Mouse (Mus musculus): ENCODE measurements around the gene Plekhg1. TPM values are rescaled to one million over a fixed set of nuclear protein-coding genes. Genes with fewer than 3 reads are reported as not detected.

Gene Plekhg1
- polyA plus RNA-seq, 1 experiment from 2014 or later, result 4.8 TPM

DNA sequence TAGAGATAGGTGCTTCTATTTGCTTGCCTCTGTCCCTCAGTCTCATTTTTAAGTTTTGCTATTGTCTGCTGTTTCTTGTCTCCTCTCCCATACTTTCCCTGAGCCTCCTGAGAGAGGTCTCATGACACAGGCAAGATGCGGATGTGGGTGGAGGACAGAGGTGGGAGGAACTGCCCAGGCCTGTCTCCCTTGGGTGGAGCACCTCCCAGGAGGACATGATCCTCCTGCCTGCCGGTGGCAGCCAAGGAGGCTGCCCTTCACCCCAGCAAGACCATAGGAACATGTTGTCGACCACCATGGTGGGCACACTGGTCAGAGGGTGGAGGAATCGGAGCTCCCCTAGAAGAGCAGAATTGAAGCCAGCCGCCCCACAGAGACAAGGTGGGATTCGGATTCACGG, 94.5 kb downstream of the Plekhg1 start:
- DNase-seq (ENCODE audit: low spot score), result no peak
- no peaks in the 10 kb centered on the region for H3K9me3 ChIP-seq (ENCODE audit: control insufficient read depth, low read length)
- no peak overlapping the region for H3K4me2 ChIP-seq (replicated peaks; ENCODE audit: low read depth)
- no peak overlapping the region for H3K4me3 ChIP-seq (ENCODE audit: low read depth, low read length)
- H3K27me3 ChIP-seq (ENCODE audit: control insufficient read depth, insufficient read depth, low read length), result no peaks in the 10 kb centered on the region
- no peak overlapping the region for H3K27ac ChIP-seq (replicated peaks)
- 78% methylated on average over 7 of the region's 7 CpGs for WGBS
- no peaks in the 10 kb centered on the region for H3K36me3 ChIP-seq (ENCODE audit: control insufficient read depth, insufficient read depth, low read length)
- no peak for TF ChIP-seq CTCF (IDR thresholded peaks at IDR 0.05; ENCODE audit: low read depth)
- TF ChIP-seq EP300 (optimal IDR thresholded peaks at IDR 0.05), result no peak
- no peak overlapping the region for H3K9ac ChIP-seq (ENCODE audit: low read length)
- H3K4me1 ChIP-seq (replicated peaks; ENCODE audit: control insufficient read depth, insufficient read depth), result peaks cover 5% of the 10 kb centered on the region
- ATAC-seq (ENCODE audit: low FRiP score, low TSS enrichment), result no peak

DNA sequence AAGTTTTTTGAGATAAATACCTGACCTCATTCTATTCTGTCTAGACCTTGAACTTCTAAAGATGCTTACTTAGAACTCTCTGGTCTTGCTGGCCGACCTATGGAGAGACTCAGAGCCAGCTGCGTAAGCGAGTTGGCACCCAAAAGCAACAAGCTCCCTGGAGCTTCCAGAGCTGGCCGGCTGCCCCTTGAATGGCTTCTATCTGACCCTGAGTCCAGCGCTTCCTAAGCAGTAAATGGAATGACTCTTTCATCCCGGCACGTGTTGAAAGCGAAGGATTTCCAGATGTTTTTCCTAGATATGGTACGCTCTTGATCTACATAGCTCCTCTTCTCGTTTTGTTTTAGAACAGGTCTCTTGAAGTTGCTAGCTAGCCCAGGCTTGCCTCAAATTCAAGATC, 95.5 kb downstream of the Plekhg1 start:
- Histone ChIP-seq H3K4me3 (ENCODE audit: low read depth, low read length) (no peak overlapping the region), H3K4me2 (replicated peaks; ENCODE audit: low read depth) (no peak overlapping the region), H3K27ac (replicated peaks) (no peak overlapping the region), H3K36me3 (ENCODE audit: control insufficient read depth, insufficient read depth, low read length) (no peaks in the 10 kb centered on the region), H3K9me3 (ENCODE audit: control insufficient read depth, low read length) (no peaks in the 10 kb centered on the region), H3K27me3 (ENCODE audit: control insufficient read depth, insufficient read depth, low read length) (no peaks in the 10 kb centered on the region), H3K9ac (ENCODE audit: low read length) (no peak overlapping the region), H3K4me1 (replicated peaks; ENCODE audit: control insufficient read depth, insufficient read depth) (peaks cover 5% of the 10 kb centered on the region)
- DNase-seq (ENCODE audit: low spot score) (no peak), ATAC-seq (ENCODE audit: low FRiP score, low TSS enrichment) (no peak)
- TF ChIP-seq EP300 (optimal IDR thresholded peaks at IDR 0.05) (no peak), CTCF (IDR thresholded peaks at IDR 0.05; ENCODE audit: low read depth) (no peak)
- WGBS, result 55% methylated on average over 10 of the region's 10 CpGs

DNA sequence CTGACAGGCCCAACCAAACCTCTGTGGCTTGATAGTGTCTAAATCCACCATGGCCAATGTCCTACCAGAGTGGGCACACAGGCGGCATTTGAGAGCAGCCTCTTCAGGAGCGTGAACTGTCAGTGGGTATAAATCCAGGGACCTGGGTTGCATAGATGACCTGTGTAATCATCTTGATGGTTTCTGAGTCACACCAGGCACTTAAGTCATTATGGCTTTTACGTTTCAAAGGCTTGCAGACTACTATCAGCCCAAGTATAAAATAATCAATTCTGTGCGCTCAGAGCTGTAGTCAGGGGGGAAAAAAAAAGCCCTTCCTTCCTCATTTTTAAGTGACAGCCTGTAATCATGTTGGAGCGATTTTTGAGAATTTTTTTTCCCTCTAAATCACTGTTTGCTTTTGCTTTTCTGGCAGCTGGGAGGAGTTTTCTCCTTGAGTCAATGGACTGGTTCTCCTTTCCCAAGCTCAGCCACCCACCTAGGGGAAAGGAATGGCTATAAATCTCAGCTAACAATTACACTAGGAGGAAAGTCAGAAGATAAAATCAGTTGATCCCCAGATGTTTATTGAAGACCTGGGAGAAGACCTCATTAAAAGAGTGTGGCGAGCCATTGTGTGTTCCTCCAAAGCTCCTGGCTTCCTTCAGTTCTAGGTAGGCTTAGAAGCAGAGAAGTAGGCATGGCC, 99.7 kb downstream of the Plekhg1 start:
- H3K4me3 ChIP-seq (ENCODE audit: low read depth, low read length), result no peak overlapping the region
- H3K27me3 ChIP-seq (ENCODE audit: control insufficient read depth, insufficient read depth, low read length), result no peaks in the 10 kb centered on the region
- no peaks in the 10 kb centered on the region for H3K36me3 ChIP-seq (ENCODE audit: control insufficient read depth, insufficient read depth, low read length)
- no peak overlapping the region for H3K4me2 ChIP-seq (replicated peaks; ENCODE audit: low read depth)
- ATAC-seq (ENCODE audit: low FRiP score, low TSS enrichment) (peak; percentile 56; the same call in 1 of the 2 replicates), DNase-seq (ENCODE audit: low spot score) (no peak)
- TF ChIP-seq CTCF (IDR thresholded peaks at IDR 0.05; ENCODE audit: low read depth), result 0 out of 2 replicates have a peak, but pooled peaks have one; percentile 11
- no peak for TF ChIP-seq EP300 (optimal IDR thresholded peaks at IDR 0.05)
- H3K9me3 ChIP-seq (ENCODE audit: control insufficient read depth, low read length), result no peaks in the 10 kb centered on the region
- H3K4me1 ChIP-seq (replicated peaks; ENCODE audit: control insufficient read depth, insufficient read depth), result no peaks in the 10 kb centered on the region
- H3K27ac ChIP-seq (replicated peaks), result peak overlapping the region; percentile 56
- H3K9ac ChIP-seq (ENCODE audit: low read length), result no peak overlapping the region
- 40% methylated on average over 6 of the region's 6 CpGs for WGBS

DNA sequence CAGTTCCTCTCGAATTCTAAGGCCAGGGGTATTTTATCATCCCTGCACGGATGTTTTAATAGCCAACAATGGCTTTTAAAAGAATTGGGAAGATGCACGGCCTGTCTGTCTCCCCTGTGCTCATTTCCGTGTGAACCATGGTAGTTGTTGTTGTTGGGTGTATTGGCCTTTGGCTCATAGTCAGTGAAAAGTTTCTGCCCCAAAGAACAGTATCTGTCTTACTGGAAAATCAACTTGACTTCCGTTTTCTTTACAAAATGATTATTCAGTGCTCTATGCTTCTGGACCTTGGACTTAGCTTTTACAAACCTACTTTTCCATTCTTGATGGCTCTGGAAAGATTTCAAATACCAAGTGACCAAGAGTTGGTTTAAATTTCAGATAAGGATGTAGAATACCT, 104.3 kb downstream of the Plekhg1 start:
- Histone ChIP-seq H3K9ac (ENCODE audit: low read length) (no peak overlapping the region), H3K36me3 (ENCODE audit: control insufficient read depth, insufficient read depth, low read length) (no peaks in the 10 kb centered on the region), H3K4me2 (replicated peaks; ENCODE audit: low read depth) (no peak overlapping the region), H3K9me3 (ENCODE audit: control insufficient read depth, low read length) (no peaks in the 10 kb centered on the region), H3K4me3 (ENCODE audit: low read depth, low read length) (no peak overlapping the region), H3K27me3 (ENCODE audit: control insufficient read depth, insufficient read depth, low read length) (no peaks in the 10 kb centered on the region), H3K4me1 (replicated peaks; ENCODE audit: control insufficient read depth, insufficient read depth) (no peaks in the 10 kb centered on the region), H3K27ac (replicated peaks) (peak overlapping the region; percentile 15)
- ATAC-seq (ENCODE audit: low FRiP score, low TSS enrichment) (peak; percentile 63; the same call in 1 of the 2 replicates), DNase-seq (ENCODE audit: low spot score) (no peak)
- WGBS, result 60% methylated on average over 5 of the region's 5 CpGs
- TF ChIP-seq CTCF (IDR thresholded peaks at IDR 0.05; ENCODE audit: low read depth) (no peak), EP300 (optimal IDR thresholded peaks at IDR 0.05) (no peak)

DNA sequence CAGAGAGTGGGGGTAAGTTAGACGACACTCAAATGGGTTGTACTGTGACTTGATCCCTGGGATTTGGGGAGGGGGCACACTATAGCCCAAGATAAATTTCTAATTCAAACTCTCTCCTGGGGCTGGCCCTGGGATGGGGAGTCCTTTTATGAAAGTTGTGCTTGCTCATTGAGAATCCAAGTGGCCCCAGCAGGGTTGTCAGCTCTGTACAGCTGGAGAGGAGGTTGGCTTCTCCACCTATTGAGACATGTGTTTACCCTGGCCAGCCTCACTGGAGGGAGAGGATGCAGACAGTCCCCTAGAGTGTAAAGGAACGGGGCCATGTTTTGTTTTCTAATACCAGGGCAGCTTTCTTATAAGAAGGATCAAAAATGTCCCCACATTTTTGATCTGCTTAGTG, 106.9 kb downstream of the Plekhg1 start:
- H3K27me3 ChIP-seq (ENCODE audit: control insufficient read depth, insufficient read depth, low read length), result no peaks in the 10 kb centered on the region
- WGBS, result 50% methylated on average over 2 of the region's 2 CpGs
- no peak for TF ChIP-seq CTCF (IDR thresholded peaks at IDR 0.05; ENCODE audit: low read depth)
- TF ChIP-seq EP300 (optimal IDR thresholded peaks at IDR 0.05), result no peak
- H3K27ac ChIP-seq (replicated peaks), result no peak overlapping the region
- no peaks in the 10 kb centered on the region for H3K4me1 ChIP-seq (replicated peaks; ENCODE audit: control insufficient read depth, insufficient read depth)
- H3K4me2 ChIP-seq (replicated peaks; ENCODE audit: low read depth), result no peak overlapping the region
- H3K4me3 ChIP-seq (ENCODE audit: low read depth, low read length), result no peak overlapping the region
- ATAC-seq (ENCODE audit: low FRiP score, low TSS enrichment) (no peak), DNase-seq (ENCODE audit: low spot score) (no peak)
- H3K9me3 ChIP-seq (ENCODE audit: control insufficient read depth, low read length), result no peaks in the 10 kb centered on the region
- no peak overlapping the region for H3K9ac ChIP-seq (ENCODE audit: low read length)
- no peaks in the 10 kb centered on the region for H3K36me3 ChIP-seq (ENCODE audit: control insufficient read depth, insufficient read depth, low read length)

DNA sequence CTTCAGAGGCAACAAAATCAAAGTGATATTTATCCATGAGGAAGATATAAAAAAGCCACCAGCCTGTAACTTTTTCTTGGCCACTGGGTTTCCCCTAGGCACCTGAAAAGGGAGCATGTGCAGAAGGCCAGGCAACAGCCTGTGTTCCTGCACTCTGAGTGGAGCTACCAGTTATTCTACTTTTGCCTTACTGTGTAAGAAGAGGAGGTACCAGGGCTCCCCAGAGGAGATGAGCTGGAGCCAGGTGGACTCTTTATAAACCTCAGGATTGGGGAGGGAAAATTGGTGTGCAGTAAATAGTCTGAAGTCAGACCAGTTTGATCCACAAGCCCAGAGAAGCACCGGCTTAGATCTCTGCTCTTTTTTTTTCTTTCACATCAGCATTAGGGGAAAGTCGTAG, 111.3 kb downstream of the Plekhg1 start:
- ATAC-seq (ENCODE audit: low FRiP score, low TSS enrichment) (peak; percentile 51; the same call in 1 of the 2 replicates), DNase-seq (ENCODE audit: low spot score) (no peak)
- H3K36me3 ChIP-seq (ENCODE audit: control insufficient read depth, insufficient read depth, low read length), result no peaks in the 10 kb centered on the region
- no peaks in the 10 kb centered on the region for H3K4me1 ChIP-seq (replicated peaks; ENCODE audit: control insufficient read depth, insufficient read depth)
- H3K27me3 ChIP-seq (ENCODE audit: control insufficient read depth, insufficient read depth, low read length), result no peaks in the 10 kb centered on the region
- peak overlapping the region; percentile 20; the same call in 1 of the 2 replicates for H3K27ac ChIP-seq (replicated peaks)
- no peak overlapping the region for H3K4me2 ChIP-seq (replicated peaks; ENCODE audit: low read depth)
- WGBS, result 2% methylated on average over 2 of the region's 2 CpGs
- H3K4me3 ChIP-seq (ENCODE audit: low read depth, low read length), result no peak overlapping the region
- H3K9me3 ChIP-seq (ENCODE audit: control insufficient read depth, low read length), result no peaks in the 10 kb centered on the region
- no peak overlapping the region for H3K9ac ChIP-seq (ENCODE audit: low read length)
- TF ChIP-seq EP300 (optimal IDR thresholded peaks at IDR 0.05) (no peak), CTCF (IDR thresholded peaks at IDR 0.05; ENCODE audit: low read depth) (0 out of 2 replicates have a peak, but pooled peaks have one; percentile 4)
